Mouse (Mus musculus) kidney, postnatal 14 days (tissue): Measurements from ENCODE around the gene Gm10645.
A peak's percentile ranks its signal among the peaks of the same experiment; 100 is the strongest.

Source experiments
- DNase-seq: peaks from one replicate; pipeline ENCODE4 v3.0.0; 2022; ENCODE audit warnings: mixed read lengths

Gene Gm10645

DNA sequence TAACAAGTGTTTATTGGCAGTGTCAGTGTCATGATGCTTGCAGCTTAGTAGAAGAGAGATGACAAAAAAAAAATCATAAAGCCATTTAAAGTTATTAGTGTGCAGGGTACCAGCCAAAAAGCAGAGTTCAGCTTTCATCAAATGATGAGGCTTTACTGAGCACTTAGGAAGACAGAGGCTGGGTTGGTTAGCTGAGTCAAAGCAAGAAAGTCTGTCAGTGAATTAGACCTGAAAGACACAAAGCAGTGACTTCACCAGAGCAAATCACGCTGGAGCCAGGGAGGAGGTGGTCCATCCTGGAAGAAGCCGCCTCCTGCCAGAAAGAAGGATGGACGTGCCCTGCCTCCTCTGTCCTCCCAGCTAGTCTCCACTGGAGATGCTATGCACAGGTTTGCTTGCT, 2.0 kb upstream of the Gm10645 start:
- DNase-seq = no peak

DNA sequence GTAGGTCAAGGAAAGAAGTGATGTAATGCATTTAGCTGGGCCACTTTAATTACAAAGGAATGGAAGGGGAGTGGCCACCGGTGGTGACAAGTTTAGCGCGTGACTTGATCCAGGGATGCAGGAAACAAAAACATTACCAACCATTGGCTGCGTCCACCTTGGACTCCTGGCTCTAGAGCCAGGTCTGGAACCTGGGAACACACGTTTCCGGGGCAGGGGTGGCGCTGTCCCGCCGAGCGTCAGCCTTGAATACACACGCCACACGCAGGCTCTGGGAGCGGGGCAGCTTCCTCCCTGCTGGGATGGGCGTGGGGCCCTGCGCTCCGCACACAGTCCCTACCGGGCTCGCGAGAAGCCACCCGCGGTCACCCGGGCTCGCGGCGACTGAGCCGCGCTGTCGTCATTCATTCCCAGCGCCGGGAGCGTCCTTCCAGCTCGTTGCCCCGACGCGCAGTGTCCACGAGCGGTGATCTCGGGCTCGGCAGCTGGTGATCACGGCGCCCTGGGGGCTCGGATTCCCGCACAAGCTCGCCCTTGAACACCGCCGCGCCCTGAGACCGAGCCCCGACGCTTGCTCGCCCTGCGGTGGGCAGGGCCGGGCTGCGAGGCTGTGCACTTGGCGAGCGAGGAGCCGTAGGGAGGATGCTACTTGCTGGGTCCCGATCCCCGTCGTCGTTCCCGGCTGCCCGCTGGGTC, 587 bp downstream of the Gm10645 start, which contains the start of gene Tbc1d9:
Gene Tbc1d9, plus strand, starts transcription at position 118 of the 696 bp plus-strand sequence.
- DNase-seq = peak; percentile 74

DNA sequence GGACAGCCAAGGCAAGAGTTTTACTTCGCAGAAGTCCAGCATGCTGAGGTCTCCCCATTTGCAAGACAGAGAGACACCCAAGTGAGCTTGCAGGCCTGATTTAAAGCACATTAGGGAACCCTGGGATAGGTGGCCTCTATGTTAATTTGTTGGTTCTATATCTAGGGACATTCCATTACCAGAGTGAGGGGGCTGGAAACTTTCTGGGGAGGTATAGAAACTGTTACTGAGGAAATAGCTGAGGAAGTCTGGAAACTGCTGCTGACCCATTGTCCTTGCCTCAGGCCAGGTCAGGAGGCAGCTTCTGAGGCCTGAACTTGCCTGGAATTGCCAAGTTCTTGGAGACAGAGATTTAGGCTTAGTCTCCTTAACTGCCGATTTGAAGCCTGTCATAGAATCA, 5.4 kb downstream of the Gm10645 start:
- DNase-seq = no peak

DNA sequence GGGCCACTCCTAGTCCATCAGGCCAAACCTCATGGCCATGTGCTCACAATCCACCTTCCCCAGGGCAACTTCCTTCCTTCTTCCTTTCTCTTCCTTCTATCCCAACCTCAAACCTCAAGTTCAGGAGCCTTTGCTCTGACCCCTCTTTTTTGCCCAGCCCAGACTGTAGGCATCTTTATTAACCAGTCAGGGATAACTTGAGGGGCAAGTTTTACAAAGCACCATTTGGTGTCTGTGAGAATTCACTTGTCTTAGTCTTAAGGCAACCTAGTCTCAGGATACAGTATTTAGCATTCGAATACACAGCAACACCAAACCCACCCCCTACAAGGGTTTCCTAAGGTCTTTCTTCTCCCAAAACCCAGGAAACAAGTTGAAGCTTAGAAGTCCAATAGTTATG, 6.4 kb downstream of the Gm10645 start:
- DNase-seq = no peak

DNA sequence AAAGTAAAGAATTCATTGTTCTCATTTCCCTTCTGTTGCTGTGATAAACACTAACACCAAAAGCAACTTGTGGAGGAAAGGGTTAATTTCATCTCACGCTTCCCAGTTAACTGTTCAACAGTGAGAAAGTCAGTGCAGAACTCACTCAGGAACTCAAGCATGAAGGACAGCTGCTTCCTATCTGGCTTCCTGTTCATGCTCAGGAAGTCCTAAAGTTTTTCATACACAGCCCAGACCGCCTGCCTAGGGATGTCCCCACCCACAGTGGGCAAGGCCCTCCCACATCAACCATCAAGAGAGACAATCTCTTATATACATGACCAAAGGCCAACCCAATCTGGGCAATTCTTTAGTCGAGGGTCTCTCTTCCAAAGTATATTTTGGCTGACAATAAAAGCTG, 7.0 kb downstream of the Gm10645 start:
- DNase-seq = no peak

DNA sequence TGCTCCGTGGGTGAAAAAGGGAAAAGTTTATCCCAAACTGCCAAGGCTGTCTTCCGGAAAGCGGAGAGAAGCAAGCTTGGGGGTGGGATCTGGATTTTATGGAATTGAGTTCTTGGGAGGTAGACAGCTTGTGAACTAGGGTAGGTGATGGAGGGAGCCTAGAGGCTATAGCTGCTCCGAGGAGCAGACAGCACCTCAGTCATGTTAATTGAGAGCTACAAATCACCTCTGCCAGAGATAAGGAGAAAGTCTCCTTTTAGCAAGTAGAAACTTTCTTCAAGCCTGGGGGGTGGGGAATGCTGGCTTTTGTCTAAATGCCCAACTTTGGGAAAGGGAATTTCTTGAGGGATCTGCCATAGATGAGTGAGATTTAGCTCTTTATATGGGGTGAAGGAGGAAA, 10.9 kb downstream of the Gm10645 start:
- no peak for DNase-seq

DNA sequence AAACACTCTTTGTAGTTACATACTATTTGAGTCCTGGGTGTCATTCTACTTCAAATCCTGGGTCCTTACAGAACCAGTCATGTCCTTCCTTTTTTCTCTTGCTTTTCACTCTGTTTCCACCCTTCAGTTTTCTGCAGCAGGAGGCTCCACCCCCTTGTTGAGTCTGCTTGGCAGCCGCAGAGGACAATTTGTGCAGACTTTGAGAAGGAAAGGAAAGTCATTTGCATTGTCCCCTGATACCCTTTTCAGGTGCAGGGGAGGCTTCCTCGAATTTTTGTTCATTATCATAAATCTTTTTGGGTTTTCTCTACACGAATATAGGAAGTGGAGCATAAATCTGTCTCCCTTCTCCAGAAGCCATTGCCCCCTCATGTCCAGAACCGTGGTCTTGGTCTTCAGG, 13.5 kb downstream of the Gm10645 start:
- no peak for DNase-seq

DNA sequence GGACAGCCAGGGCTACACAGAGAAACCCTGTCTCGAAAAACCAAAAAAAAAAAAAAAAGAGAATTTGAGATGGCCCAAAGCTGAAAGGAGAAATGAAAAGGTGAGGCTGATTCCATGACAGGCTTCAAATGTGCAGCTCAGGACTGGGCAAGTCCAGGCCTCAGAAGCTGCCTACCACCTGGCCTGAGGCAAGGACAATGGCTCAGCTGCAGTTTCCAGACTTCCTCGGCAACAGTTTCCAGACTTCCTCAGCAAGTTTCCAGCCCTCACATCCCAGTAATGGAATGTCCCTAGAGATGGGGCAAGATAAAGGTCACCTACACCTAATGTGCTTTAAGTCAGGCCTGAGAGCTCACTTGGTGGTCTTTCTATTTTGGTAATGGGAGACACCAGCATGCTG, 13.9 kb downstream of the Gm10645 start:
- no peak for DNase-seq

DNA sequence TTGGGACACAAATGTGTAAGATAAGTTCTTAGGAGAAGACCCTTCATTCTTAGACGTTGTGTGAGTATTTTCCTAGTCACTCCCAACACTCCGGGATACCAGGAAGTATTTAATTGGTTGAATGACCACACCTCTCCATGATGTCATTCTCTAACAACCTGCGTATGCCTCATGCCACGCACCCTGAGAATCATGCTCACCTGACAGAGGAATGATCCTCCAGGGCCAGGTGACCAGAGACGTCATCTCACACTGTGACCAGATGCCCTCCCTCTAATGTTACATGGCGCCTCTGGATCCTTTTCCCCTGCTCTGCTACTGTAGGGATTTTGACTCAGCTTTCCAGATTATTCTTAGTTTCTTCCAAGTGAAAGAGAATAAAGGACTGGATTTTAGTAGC, 16.8 kb downstream of the Gm10645 start:
- no peak for DNase-seq

DNA sequence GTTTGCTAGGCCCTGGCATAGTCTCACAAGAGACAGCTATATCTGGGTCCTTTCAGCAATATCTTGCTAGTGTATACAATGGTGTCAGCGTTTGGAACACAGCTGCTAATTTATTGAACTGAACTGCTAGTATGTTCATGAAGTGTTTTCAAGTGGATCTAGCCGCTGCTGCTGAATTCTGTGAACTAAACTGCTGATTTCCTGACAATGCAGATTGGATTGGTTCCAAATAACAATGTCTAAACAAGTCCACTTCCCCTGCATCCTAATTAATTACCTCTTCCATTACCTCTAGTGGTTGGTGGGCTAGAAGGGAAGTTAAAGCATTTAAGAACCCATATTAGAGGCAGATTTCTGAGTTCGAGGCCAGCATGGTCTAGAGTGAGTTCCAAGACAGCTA, 20.5 kb downstream of the Gm10645 start:
- no peak for DNase-seq

DNA sequence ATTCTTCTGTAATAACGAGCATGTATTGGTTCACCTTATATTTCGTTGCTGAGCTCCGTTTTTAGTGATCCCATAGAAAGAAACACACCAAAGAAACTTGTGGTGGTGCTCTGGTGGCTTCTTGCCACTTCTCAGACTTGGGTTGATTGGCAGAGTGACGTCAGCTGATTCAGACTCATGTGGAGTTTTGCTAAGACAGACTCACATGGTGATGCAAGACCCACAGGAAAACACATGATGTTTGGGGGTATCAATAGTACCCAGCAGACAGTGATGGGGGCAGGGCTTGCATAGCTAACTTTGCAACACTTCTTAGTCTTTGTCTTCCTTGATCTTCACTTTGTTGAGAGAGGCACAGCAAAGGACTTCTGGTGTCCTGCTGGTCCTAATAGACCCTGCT, 21.4 kb downstream of the Gm10645 start:
- no peak for DNase-seq

DNA sequence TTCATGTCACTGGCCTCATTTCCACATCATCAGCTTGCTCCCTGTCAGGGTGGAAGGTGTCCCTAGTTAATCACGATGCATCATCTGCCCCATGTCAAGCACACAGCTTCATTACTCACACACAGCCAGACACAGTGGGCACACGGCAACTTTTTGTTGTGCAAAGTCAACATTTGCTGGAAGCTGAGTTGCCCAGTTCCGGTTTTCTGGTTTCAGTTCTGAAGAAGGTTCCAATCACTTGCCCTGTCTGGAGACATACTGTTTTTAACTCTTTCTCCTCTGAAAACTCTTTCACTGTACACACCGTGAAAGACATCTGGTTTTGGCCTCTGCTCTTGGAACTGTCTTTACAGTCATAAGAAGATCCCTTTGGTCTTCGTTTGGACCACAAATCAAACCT, 24.6 kb downstream of the Gm10645 start:
- no peak for DNase-seq

DNA sequence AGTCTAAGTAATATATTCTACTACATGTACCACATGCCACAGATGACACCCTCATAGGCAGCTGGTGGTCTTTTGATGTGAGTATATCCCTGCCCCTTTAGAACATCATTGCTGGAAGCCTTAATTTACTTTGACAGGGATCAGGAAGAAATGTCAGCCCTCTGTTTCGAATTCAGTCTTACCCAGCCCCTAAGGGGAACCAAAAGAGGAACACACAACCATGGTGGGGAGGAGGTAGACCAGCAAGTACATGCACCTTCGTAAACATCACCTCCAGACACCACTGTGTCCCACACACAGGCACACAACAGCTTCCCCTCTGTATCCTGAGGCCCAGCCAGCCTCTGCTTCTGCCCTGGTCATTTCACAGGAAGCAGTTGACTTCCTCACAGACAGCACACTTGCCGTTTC, 25.3 kb downstream of the Gm10645 start:
- no peak for DNase-seq

DNA sequence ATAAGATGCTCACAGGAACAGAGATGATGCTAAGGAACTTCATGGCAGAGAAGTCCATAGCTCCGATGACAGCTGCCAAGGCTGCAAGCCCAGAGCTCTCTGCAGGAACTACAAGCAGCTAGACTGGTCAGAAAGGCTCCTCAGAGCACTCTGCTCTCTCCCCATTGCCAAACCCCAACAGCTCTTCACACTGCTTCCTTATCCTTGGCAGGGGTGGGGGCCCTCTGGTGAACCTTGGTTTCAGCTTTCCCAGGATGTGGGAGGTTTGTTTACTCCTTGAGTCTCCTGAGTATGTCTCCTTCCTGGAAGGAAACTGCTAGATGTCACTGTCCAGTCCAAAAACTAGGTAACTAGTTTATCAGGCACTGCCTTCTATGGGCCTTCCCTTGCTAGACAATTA, 25.9 kb downstream of the Gm10645 start:
- no peak for DNase-seq

DNA sequence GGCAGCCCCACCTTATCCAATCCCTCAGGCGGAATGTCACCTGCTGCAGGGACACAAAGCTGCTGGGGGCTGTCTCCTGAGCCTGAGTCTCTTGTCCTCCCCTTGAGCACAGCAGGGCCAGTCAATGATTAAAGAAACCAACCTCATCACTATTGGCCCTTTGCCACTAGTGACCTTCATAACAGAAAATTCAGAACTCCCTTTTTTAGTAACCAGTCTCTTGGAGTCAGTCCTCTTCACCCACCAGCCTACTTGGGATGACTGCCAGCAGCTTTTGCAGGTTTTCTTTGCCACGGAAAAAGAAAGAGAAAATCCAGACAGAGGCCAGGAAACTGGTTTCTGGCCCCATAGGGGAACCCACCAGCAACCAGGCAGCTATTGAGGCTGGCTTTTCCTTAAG, 30.9 kb downstream of the Gm10645 start:
- peak; percentile 55 for DNase-seq
